Mouse (Mus musculus): Measurements from ENCODE around the gene Cers5. TPM values are rescaled to one million over a fixed set of nuclear protein-coding genes. Genes with fewer than 3 reads are reported as not detected.
"Not testable (repeated sequence)": the region's sequence is repeated elsewhere in the genome, so short reads cannot be mapped to it uniquely, and the experiment has no call there.

Gene Cers5
- 68.2 and 75.6 TPM in 2 replicates for polyA plus RNA-seq (2016; fragmentation: Nextera tagmentation; extraction: Ambion mirVana)

GRCm38 (mm10) chr15:99772881-99772924 is at the start of gene Cers5:
Cers5 (minus strand) TSS chr15:99772885.
- Histone ChIP-seq H3K27ac (peak within 1 kb of the TSS; percentile 98), H3K4me1 (peaks cover 32% of the 10 kb centered on the region), H3K36me3 (peaks cover 11% of the 10 kb centered on the region), H3K4me3 (peak within 1 kb of the TSS; percentile 98)
- not testable (repeated sequence) for DNase-seq (ENCODE audit: low spot score); H3K27me3 ChIP-seq (ENCODE audit: low read depth, poor library complexity, severe bottlenecking); H3K9me3 ChIP-seq (replicated peaks)

- peak; percentile 73 for DNase-seq (ENCODE audit: low spot score)
- Histone ChIP-seq H3K27me3 (ENCODE audit: low read depth, poor library complexity, severe bottlenecking) (no peaks in the 10 kb centered on the region), H3K4me1 (peaks cover 27% of the 10 kb centered on the region), H3K36me3 (peaks cover 25% of the 10 kb centered on the region), H3K4me3 (peak overlapping the region; percentile 64), H3K9me3 (replicated peaks) (no peaks in the 10 kb centered on the region), H3K27ac (peak overlapping the region; percentile 97)
- WGBS: 32% methylated on average over 14 of the region's 14 CpGs
These were observed 47.1 kb upstream of the Cers5 start for GRCm38 (mm10) chr15:99819621-99820279.

DNA sequence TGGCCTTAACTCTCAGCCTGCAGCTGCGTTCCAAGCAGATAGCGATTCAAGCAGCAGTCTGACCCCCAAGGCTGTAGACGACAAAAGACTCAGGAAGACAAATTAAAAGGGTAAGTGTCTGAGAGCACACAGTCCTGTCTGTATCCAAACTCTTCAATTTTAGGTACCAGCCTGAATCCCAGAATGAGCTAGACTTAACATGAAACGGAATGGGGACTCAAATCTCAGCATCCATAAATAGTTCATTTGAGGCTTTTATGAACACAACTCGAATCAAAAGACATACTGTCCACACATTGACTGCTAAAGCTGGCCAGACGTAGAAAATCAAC is 46.4 kb upstream of the Cers5 start:
- H3K27me3 ChIP-seq (ENCODE audit: low read depth, poor library complexity, severe bottlenecking): no peaks in the 10 kb centered on the region
- H3K27ac ChIP-seq: peak overlapping the region; percentile 97
- peaks cover 32% of the 10 kb centered on the region for H3K36me3 ChIP-seq
- peak overlapping the region; percentile 64 for H3K4me3 ChIP-seq
- 14% methylated on average over 6 of the region's 6 CpGs for WGBS
- DNase-seq (ENCODE audit: low spot score): no peak
- peaks cover 27% of the 10 kb centered on the region for H3K4me1 ChIP-seq
- H3K9me3 ChIP-seq (replicated peaks): no peaks in the 10 kb centered on the region

DNA sequence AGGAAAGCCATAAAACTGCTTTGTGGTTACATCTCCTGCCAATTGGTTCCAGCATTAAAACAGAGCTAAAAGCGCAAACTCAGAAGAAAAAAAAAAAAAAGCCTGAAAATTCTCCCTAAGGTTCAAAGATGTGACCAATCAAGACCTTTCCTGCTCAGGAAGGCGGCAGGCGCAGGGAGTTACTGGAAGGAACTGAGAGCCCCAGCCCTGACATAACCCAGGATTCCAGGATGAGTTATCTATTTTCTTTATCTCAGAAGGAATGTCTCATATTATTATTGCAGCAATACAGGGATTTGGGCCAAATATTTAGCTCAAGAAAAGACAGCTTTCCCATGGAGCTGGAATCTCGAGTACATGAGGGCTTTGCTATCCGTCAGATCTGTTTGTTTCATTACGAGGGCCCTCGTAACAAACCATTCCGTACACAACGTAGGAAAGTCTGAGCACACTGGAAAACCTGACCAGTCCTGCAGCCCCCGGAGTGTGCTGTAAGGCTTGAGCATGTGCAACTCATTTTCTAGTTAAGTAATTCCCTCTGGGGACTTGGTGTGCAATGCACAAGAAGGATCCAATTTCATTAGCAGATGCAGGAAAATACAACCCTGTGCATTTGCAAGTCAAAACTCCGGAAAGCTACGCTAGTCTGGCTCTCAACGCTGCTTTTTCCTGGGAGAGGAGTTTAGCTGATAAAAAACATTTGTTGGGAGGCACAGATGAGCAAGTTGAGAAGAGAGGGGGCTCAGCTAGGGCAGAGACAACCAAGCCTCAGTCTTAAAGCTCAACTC is 45.8 kb upstream of the Cers5 start:
- peaks cover 38% of the 10 kb centered on the region for H3K36me3 ChIP-seq
- peak overlapping the region; percentile 64 for H3K4me3 ChIP-seq
- H3K27me3 ChIP-seq (ENCODE audit: low read depth, poor library complexity, severe bottlenecking): no peaks in the 10 kb centered on the region
- WGBS: 2% methylated on average over 13 of the region's 13 CpGs
- peak; percentile 71 for DNase-seq (ENCODE audit: low spot score)
- peaks cover 23% of the 10 kb centered on the region for H3K4me1 ChIP-seq
- no peaks in the 10 kb centered on the region for H3K9me3 ChIP-seq (replicated peaks)
- H3K27ac ChIP-seq: peak overlapping the region; percentile 97

GRCm38 (mm10) chr15:99817343-99818235 is 44.9 kb upstream of the Cers5 start:
- peaks cover 22% of the 10 kb centered on the region for H3K4me1 ChIP-seq
- peak; percentile 61 for DNase-seq (ENCODE audit: low spot score)
- peaks cover 46% of the 10 kb centered on the region for H3K36me3 ChIP-seq
- H3K9me3 ChIP-seq (replicated peaks): no peaks in the 10 kb centered on the region
- 17% methylated on average over 8 of the region's 8 CpGs for WGBS
- peak overlapping the region; percentile 64 for H3K4me3 ChIP-seq
- H3K27me3 ChIP-seq (ENCODE audit: low read depth, poor library complexity, severe bottlenecking): no peaks in the 10 kb centered on the region
- peak overlapping the region; percentile 97 for H3K27ac ChIP-seq

GRCm38 (mm10) chr15:99815999-99816398 is 43.3 kb upstream of the Cers5 start:
- Histone ChIP-seq H3K27me3 (ENCODE audit: low read depth, poor library complexity, severe bottlenecking) (no peaks in the 10 kb centered on the region), H3K4me1 (peaks cover 32% of the 10 kb centered on the region), H3K9me3 (replicated peaks) (no peaks in the 10 kb centered on the region), H3K4me3 (0 out of 2 replicates have a peak overlapping the region, but pooled peaks have one; percentile 6), H3K36me3 (peaks cover 59% of the 10 kb centered on the region), H3K27ac (no peak overlapping the region)
- no peak for DNase-seq (ENCODE audit: low spot score)
- WGBS: 93% methylated on average over 4 of the region's 4 CpGs

- Histone ChIP-seq H3K4me1 (peaks cover 23% of the 10 kb centered on the region), H3K36me3 (peaks cover 67% of the 10 kb centered on the region)
- WGBS: 94% methylated on average over 24 of the region's 24 CpGs
These were observed 42.0 kb upstream of the Cers5 start for GRCm38 (mm10) chr15:99814554-99815260.

GRCm38 (mm10) chr15:99813639-99814038 is 41.0 kb upstream of the Cers5 start:
- WGBS: 90% methylated on average over 6 of the region's 6 CpGs
- Histone ChIP-seq H3K36me3 (peaks cover 74% of the 10 kb centered on the region), H3K27me3 (ENCODE audit: low read depth, poor library complexity, severe bottlenecking) (no peaks in the 10 kb centered on the region), H3K9me3 (replicated peaks) (no peaks in the 10 kb centered on the region), H3K4me1 (peaks cover 33% of the 10 kb centered on the region), H3K27ac (no peak overlapping the region), H3K4me3 (no peak overlapping the region)
- no peak for DNase-seq (ENCODE audit: low spot score)

More at GRCm38 (mm10) chr15:99814554-99815260, 42.0 kb upstream of the Cers5 start:
- no peak overlapping the region for H3K27ac ChIP-seq
- no peaks in the 10 kb centered on the region for H3K9me3 ChIP-seq (replicated peaks)
- no peak for DNase-seq (ENCODE audit: low spot score)
- H3K4me3 ChIP-seq: no peak overlapping the region
- H3K27me3 ChIP-seq (ENCODE audit: low read depth, poor library complexity, severe bottlenecking): no peaks in the 10 kb centered on the region

GRCm38 (mm10) chr15:99812097-99812496 is 39.4 kb upstream of the Cers5 start:
- 73% methylated on average over 7 of the region's 7 CpGs for WGBS
- H3K27ac ChIP-seq: no peak overlapping the region

GRCm38 (mm10) chr15:99807776-99808735 is 35.4 kb upstream of the Cers5 start:
- peak overlapping the region; percentile 61 for H3K27ac ChIP-seq
- DNase-seq (ENCODE audit: low spot score): no peak
- H3K27me3 ChIP-seq (ENCODE audit: low read depth, poor library complexity, severe bottlenecking): no peaks in the 10 kb centered on the region
- H3K4me3 ChIP-seq: no peak overlapping the region
- 55% methylated on average over 21 of the region's 21 CpGs for WGBS
- peaks cover 79% of the 10 kb centered on the region for H3K36me3 ChIP-seq
- no peaks in the 10 kb centered on the region for H3K9me3 ChIP-seq (replicated peaks)
- H3K4me1 ChIP-seq: peaks cover 55% of the 10 kb centered on the region

More at GRCm38 (mm10) chr15:99812097-99812496, 39.4 kb upstream of the Cers5 start:
- Histone ChIP-seq H3K27me3 (ENCODE audit: low read depth, poor library complexity, severe bottlenecking) (no peaks in the 10 kb centered on the region), H3K9me3 (replicated peaks) (no peaks in the 10 kb centered on the region), H3K4me3 (no peak overlapping the region), H3K36me3 (peaks cover 80% of the 10 kb centered on the region), H3K4me1 (peaks cover 40% of the 10 kb centered on the region)
- DNase-seq (ENCODE audit: low spot score): no peak

GRCm38 (mm10) chr15:99806171-99806570 is 33.5 kb upstream of the Cers5 start:
- WGBS: 50% methylated on average over 7 of the region's 7 CpGs
- Histone ChIP-seq H3K27me3 (ENCODE audit: low read depth, poor library complexity, severe bottlenecking) (no peaks in the 10 kb centered on the region), H3K27ac (no peak overlapping the region), H3K36me3 (peaks cover 64% of the 10 kb centered on the region), H3K9me3 (replicated peaks) (no peaks in the 10 kb centered on the region), H3K4me3 (no peak overlapping the region), H3K4me1 (peaks cover 61% of the 10 kb centered on the region)
- no peak for DNase-seq (ENCODE audit: low spot score)

DNA sequence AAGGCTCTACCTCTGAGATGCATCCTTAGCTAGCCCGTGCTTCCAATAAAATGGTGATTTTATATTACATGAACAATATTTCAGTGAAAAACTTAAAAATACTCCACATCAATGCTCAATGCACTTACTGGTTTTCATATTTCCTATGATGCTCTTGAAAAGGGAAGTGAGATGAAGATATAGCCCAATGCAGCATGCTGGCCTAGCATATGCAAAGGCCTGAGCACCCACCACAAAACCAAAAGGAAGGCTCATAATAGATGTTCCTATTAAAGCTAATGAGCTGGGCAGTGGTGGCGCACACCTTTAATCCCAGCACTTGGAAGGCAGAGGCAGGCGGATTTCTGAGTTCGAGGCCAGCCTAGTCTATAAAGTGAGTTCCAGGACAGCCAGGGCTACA is 33.0 kb upstream of the Cers5 start:
- peaks cover 61% of the 10 kb centered on the region for H3K4me1 ChIP-seq
- H3K27me3 ChIP-seq (ENCODE audit: low read depth, poor library complexity, severe bottlenecking): no peaks in the 10 kb centered on the region
- peaks cover 68% of the 10 kb centered on the region for H3K36me3 ChIP-seq
- no peak overlapping the region for H3K27ac ChIP-seq
- DNase-seq (ENCODE audit: low spot score): no peak
- WGBS: 94% methylated on average over 4 of the region's 4 CpGs
- no peaks in the 10 kb centered on the region for H3K9me3 ChIP-seq (replicated peaks)
- no peak overlapping the region for H3K4me3 ChIP-seq
